Mouse (Mus musculus): ENCODE measurements around the gene Cacng7.
"Not testable (repeated sequence)": the region's sequence is repeated elsewhere in the genome, so short reads cannot be mapped to it uniquely, and the experiment has no call there.

Gene Cacng7

GRCm38 (mm10) chr7:3389444-3390412, 57.0 kb downstream of the Cacng7 start:
- DNase-seq (ENCODE audit: low read depth) = no peak

GRCm38 (mm10) chr7:3390413-3391080, 57.8 kb downstream of the Cacng7 start, which contains the start of gene Cacng8:
TSS of gene Cacng8 (plus strand) at chr7:3390683.
- DNase-seq (ENCODE audit: low read depth) = no peak

- no peak for DNase-seq (ENCODE audit: low read depth)
These were observed 58.3 kb downstream of the Cacng7 start for GRCm38 (mm10) chr7:3391081-3391451.

GRCm38 (mm10) chr7:3391809-3392208, 59.1 kb downstream of the Cacng7 start:
- no peak for DNase-seq (ENCODE audit: low read depth)

- no peak for DNase-seq (ENCODE audit: low read depth)
These were observed 64.6 kb downstream of the Cacng7 start for GRCm38 (mm10) chr7:3397355-3397754.

GRCm38 (mm10) chr7:3397797-3398196, 65.0 kb downstream of the Cacng7 start:
- DNase-seq (ENCODE audit: low read depth) = no peak

GRCm38 (mm10) chr7:3398363-3398762, 65.6 kb downstream of the Cacng7 start:
- DNase-seq (ENCODE audit: low read depth) = not testable (repeated sequence)

GRCm38 (mm10) chr7:3399937-3400336, 67.2 kb downstream of the Cacng7 start:
- no peak for DNase-seq (ENCODE audit: low read depth)

- no peak for DNase-seq (ENCODE audit: low read depth)
These were observed 77.2 kb downstream of the Cacng7 start for GRCm38 (mm10) chr7:3409729-3410520.

GRCm38 (mm10) chr7:3411160-3411941, 78.6 kb downstream of the Cacng7 start:
- no peak for DNase-seq (ENCODE audit: low read depth)

- DNase-seq (ENCODE audit: low read depth) = no peak
These were observed 79.3 kb downstream of the Cacng7 start for GRCm38 (mm10) chr7:3412036-3412435.

- no peak for DNase-seq (ENCODE audit: low read depth)
These were observed 82.1 kb downstream of the Cacng7 start for GRCm38 (mm10) chr7:3414888-3415287.

- DNase-seq (ENCODE audit: low read depth) = no peak
These were observed 82.6 kb downstream of the Cacng7 start for GRCm38 (mm10) chr7:3415378-3415777.

Measured in c-Kit-positive CD71-negative TER-119-negative erythroid progenitor cells, embryonic 14.5 days (primary cell).